Mouse (Mus musculus): ENCODE measurements around the gene Dglucy.

Dglucy gene

DNA sequence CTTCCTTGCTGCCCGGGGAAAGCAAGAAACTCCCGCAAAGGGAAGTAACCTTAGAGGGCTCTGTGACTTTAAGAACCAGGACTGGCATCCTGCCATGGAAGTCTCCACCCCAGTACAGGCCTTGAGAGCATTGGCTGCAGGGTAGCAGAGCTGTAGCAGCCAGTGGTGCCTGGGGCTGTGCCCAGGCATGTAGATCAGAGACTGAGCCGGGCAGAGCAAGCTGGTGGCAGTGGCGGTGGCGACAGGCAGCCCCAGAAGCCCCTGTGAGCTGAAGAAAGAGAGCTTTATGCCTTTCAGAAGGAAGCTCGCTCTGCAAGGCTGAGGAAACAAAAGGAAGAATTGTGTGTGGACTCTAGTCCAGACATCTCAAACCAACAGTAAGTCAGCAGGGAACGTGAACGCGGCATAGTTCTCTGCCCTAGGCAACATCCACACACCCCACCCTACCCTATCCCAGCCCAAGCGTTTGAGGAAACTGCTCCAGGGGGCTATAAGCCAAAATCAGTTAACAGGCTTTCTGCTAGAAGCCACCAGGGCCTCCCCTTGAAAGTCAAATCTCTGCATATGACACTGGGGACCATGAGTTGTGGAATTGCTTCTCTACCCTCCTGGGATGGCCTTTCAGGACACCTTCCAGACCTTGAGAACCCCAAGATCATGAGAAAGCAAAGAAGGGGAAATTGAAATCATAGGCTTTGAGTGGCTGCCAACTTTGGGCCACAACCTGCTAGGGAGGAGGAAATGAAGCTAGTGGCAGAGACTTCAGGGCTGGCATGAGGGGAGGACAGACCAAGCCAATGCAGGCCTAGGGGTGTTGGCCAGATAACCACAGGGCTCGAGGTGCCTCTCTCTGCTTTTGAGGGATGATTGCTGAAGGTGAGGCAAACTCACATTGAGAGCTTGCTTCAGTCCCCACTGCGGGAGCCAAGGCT, at the start of gene Dglucy:
Gene Dglucy (plus strand): TSS at position 124 of the 932 bp plus-strand sequence.
- peak; percentile 100 for DNase-seq

DNA sequence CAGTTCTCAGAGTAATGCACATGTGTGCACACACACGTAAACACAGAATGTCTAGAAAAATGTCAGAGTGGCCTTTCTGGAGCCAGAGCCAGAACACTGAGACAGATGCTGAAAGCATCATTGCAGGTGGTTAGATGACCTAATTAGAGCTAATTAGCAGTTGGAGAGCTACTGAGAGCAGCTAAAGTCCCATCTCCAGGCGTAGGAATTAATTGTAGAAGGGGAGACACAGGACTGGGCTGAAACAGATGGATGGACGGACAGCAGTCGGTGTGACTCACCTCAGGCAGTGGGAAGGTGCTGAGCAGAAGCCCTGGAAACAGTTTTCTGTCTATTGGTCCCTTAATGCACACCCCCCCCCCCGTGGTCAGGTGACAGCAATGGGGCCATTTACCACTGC, 43.7 kb upstream of the Dglucy start:
- DNase-seq = peak; percentile 5

GRCm38 (mm10) chr12:100735581-100735980, 43.3 kb upstream of the Dglucy start:
- peak; percentile 23 for DNase-seq

DNA sequence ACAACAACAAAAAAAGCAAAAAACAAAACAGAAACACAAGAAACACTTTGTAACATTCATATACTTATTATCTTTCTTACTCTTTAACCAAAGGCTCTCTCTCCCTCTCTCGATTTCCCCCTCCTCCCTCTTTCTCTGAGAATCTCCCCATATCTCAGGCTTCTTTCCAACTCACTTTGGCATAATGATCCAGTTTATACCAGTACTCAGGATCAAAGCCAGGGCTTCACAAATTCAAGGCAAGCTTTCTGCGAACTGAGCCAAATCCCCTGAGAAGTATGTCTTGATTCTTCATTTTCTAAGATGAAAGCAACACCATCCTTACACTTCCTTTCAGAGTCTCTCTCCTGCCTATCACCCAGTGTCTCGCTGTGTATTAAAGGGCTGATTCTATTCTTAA, 40.4 kb upstream of the Dglucy start:
- DNase-seq = peak; percentile 52

- peak; percentile 59 for DNase-seq
Measured at GRCm38 (mm10) chr12:100739011-100739570, 39.8 kb upstream of the Dglucy start.

DNA sequence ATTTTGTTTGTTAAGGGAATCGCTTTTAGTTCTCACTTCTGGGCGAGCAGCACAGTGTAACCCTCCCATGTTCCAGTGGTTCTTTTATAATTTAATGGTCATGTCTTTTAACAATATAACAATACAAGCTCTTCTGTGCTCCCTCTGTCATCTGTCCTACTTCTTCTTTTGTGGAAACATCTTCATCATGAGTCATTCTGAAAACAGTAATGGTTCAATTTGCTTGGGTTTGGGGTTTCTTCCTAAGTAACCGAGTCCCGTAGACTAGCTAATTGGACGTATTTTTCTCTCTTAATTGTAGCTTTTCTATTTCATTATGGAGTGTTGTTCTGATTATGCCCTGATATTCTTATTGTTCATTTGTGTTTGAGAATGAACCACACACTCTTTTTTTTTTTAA, 38.5 kb upstream of the Dglucy start:
- no peak for DNase-seq

DNA sequence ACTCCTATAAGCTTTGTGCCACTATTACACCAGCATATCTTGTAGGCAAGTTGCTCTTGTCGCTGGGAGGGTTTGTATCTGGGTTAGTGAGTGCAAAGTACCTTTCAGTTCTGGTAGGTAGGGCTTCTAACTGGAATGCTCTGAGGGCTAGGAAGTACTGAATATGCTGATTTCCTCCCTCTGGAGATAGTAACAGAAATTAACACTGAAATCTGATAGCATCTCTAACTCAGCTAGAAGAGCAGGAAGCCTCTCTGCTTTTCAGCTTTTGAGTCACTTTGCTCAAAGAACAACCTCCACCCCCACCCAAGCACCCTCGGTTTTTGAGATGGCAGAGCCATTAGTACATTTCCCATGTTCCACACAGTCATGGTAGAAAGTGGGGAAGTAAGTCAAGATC, 36.4 kb upstream of the Dglucy start:
- DNase-seq = peak; percentile 42

- DNase-seq = peak; percentile 27
Measured at GRCm38 (mm10) chr12:100752977-100753376, 25.9 kb upstream of the Dglucy start.

- peak; percentile 79 for DNase-seq
Measured at GRCm38 (mm10) chr12:100753716-100754115, 25.1 kb upstream of the Dglucy start.

- peak; percentile 30 for DNase-seq
Measured at GRCm38 (mm10) chr12:100757427-100757826, 21.4 kb upstream of the Dglucy start.

GRCm38 (mm10) chr12:100762663-100763425, 16.0 kb upstream of the Dglucy start:
- DNase-seq = peak; percentile 10

GRCm38 (mm10) chr12:100764329-100765018, 14.4 kb upstream of the Dglucy start:
- DNase-seq = peak; percentile 81

DNA sequence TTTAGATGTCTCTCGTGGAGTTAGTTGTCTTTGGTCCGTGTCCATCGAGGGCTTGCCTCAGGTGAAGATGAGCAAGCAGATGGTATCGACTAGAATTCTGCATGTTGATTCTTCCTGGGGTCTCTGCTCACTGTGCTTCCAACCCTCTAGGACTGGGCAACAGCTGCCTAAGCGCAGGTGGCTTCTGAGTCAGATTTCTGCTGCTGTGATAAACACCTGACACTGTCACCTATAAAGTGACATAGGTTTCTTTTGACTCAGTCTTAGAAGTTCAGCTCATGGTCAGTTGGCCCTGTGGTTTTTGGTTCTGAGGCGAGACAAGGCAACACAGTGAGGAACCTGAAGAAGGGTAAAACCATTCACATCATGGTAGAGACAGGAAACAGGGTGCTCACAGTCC, 9.0 kb upstream of the Dglucy start:
- DNase-seq = peak; percentile 72

- peak; percentile 85 for DNase-seq
Measured at GRCm38 (mm10) chr12:100770765-100771164, 8.1 kb upstream of the Dglucy start.

- DNase-seq = peak; percentile 95
Measured at GRCm38 (mm10) chr12:100772230-100772984, 6.5 kb upstream of the Dglucy start.

GRCm38 (mm10) chr12:100774756-100775155, 4.1 kb upstream of the Dglucy start:
- DNase-seq = peak; percentile 97

- DNase-seq = peak; percentile 78
Measured at GRCm38 (mm10) chr12:100775291-100775690, 3.6 kb upstream of the Dglucy start.

GRCm38 (mm10) chr12:100775911-100776581, 2.8 kb upstream of the Dglucy start:
- DNase-seq = peak; percentile 97

DNA sequence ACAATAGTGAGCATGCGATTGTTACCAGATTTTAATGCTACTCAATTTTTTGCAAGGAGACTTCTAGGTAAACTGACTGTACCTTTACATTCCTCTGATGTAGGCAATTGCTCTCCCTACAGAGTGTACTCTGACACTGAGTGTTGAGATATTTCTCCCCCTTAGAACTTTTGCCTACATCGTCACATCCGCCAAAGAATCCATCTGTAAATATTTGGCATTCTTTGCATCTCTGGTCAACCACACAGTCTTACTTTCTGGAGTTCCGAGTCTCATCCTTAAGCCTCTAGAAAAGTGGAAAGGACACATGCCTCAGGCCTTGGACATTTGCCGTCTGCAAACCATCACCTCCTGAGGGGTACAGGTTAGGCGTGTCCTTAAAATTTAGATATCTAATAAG, 1.9 kb upstream of the Dglucy start:
- no peak for DNase-seq

- DNase-seq = no peak
Measured at GRCm38 (mm10) chr12:100778276-100778933, 452 bp upstream of the Dglucy start.

DNA sequence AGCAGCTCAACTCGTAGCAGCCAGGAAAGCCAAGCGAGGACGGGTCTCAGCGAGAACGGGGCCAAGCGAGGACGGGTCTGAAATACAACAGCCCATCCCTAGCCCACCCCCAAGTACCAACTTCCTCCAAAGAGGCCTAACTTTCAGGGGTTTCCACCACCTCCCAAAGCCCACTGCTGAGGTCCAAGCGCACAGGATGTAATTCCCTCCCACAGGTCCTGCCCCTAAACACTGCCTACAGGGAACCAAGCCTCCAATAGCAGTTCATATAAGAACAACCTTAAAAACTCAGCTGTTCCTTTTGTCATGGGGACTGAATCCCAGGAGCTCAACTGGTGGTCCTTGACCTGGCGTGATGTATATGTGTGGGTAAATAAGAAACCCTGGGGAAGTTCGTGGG, 1.6 kb downstream of the Dglucy start:
- peak; percentile 76 for DNase-seq

All from heart, adult 11 months (tissue).